Mouse (Mus musculus) CH12.LX (cell line): ENCODE measurements at regions not wholly inside any gene's neighbourhood (a gene's known extent, or its start where the extent isn't known, plus 50 kb on each side); places are given as distances from the start of the nearest gene placed in this dataset.

Experiments
- CHD2 ChIP-seq: IDR thresholded peaks from 2 replicates; pipeline ENCODE4 v1.6.1; 2011; ENCODE audit warnings: low read length, improper control_type of control experiment
- E2F4 ChIP-seq: IDR thresholded peaks from 2 replicates; pipeline ENCODE4 v1.6.1; 2011; ENCODE audit warnings: low read depth, low read length, improper control_type of control experiment; ENCODE audit not compliant: insufficient replicate concordance
- ELF1 ChIP-seq: IDR thresholded peaks from 2 replicates; pipeline ENCODE4 v1.6.1; 2014; ENCODE audit warnings: low read depth, mild to moderate bottlenecking, inconsistent platforms, low read length, improper control_type of control experiment
- GABPA ChIP-seq: IDR thresholded peaks from 2 replicates; pipeline ENCODE4 v1.6.1; 2012; ENCODE audit warnings: low read depth, low read length, improper control_type of control experiment, inconsistent platforms; ENCODE audit not compliant: insufficient replicate concordance
- IRF4 ChIP-seq: IDR thresholded peaks from 2 replicates; pipeline ENCODE4 v1.6.1; 2014; ENCODE audit warnings: low read depth, mild to moderate bottlenecking, inconsistent platforms, low read length, improper control_type of control experiment
- JUN ChIP-seq: IDR thresholded peaks from 2 replicates; pipeline ENCODE4 v1.6.1; 2011; ENCODE audit warnings: low read depth, mild to moderate bottlenecking, low read length, improper control_type of control experiment, moderate library complexity; ENCODE audit not compliant: insufficient read depth
- MAFK ChIP-seq: IDR thresholded peaks from 2 replicates; pipeline ENCODE4 v1.6.1; 2011; ENCODE audit warnings: low read length, improper control_type of control experiment; ENCODE audit not compliant: insufficient replicate concordance
- MAX ChIP-seq: IDR thresholded peaks from 2 replicates; pipeline ENCODE4 v1.6.1; 2011; ENCODE audit warnings: low read length, improper control_type of control experiment
- MXI1 ChIP-seq: IDR thresholded peaks from 2 replicates; pipeline ENCODE4 v1.6.1; 2011; ENCODE audit warnings: mild to moderate bottlenecking, low read depth, low read length, improper control_type of control experiment
- NELFE ChIP-seq: IDR thresholded peaks from 2 replicates; pipeline ENCODE4 v1.6.1; 2011; ENCODE audit warnings: low read depth, low read length, improper control_type of control experiment
- POLR2A ChIP-seq: IDR thresholded peaks from 2 replicates; pipeline ENCODE4 v1.6.1; 2011; ENCODE audit warnings: low read depth, mild to moderate bottlenecking, improper control_type of control experiment, low read length
- RCOR1 ChIP-seq: conservative IDR thresholded peaks from 2 replicates; pipeline ENCODE4 v1.6.1; 2012; ENCODE audit warnings: low read depth, mild to moderate bottlenecking, inconsistent platforms, low read length, improper control_type of control experiment
- TBP ChIP-seq: conservative IDR thresholded peaks from 2 replicates; pipeline ENCODE4 v1.6.1; 2011; ENCODE audit warnings: low read depth, low read length, improper control_type of control experiment
- UBTF ChIP-seq: IDR thresholded peaks from 2 replicates; pipeline ENCODE4 v1.6.1; 2012; ENCODE audit warnings: low read depth, mild to moderate bottlenecking, inconsistent platforms, low read length, improper control_type of control experiment, moderate library complexity
- USF1 ChIP-seq: IDR thresholded peaks from 2 replicates; pipeline ENCODE4 v1.6.1; 2014; ENCODE audit warnings: low read depth, mild to moderate bottlenecking, inconsistent platforms, low read length, improper control_type of control experiment
- USF2 ChIP-seq: conservative IDR thresholded peaks from 2 replicates; pipeline ENCODE4 v1.6.1; 2011; ENCODE audit warnings: low read depth, low read length, improper control_type of control experiment
- ZNF384 ChIP-seq: IDR thresholded peaks from 2 replicates; pipeline ENCODE4 v1.6.1; 2012; ENCODE audit warnings: low read depth, low read length, improper control_type of control experiment, inconsistent platforms

- TF ChIP-seq IRF4 (peak; percentile 66; the same call in 1 of the 2 replicates), MAX (no peak), RCOR1 (no peak), TBP (no peak), ZNF384 (peak; percentile 87), E2F4 (no peak), USF2 (no peak), NELFE (no peak), MAFK (0 out of 2 replicates have a peak, but pooled peaks have one; percentile 18), CHD2 (no peak), JUN (no peak), UBTF (no peak), USF1 (no peak), POLR2A (no peak), ELF1 (no peak), GABPA (no peak), MXI1 (no peak)
These were observed 77.4 kb downstream of the Tmem130 start (continued) for GRCm38 (mm10) chr5:144684184-144684583.
